Mouse (Mus musculus): ENCODE results near the gene Eme1. TPM values are rescaled to one million over a fixed set of nuclear protein-coding genes. Genes with fewer than 3 reads are reported as not detected.

Gene Eme1
- polyA plus RNA-seq (2015; fragmentation: Nextera tagmentation; extraction: Ambion mirVana) = 4.5 and 4.9 TPM in 2 replicates

DNA sequence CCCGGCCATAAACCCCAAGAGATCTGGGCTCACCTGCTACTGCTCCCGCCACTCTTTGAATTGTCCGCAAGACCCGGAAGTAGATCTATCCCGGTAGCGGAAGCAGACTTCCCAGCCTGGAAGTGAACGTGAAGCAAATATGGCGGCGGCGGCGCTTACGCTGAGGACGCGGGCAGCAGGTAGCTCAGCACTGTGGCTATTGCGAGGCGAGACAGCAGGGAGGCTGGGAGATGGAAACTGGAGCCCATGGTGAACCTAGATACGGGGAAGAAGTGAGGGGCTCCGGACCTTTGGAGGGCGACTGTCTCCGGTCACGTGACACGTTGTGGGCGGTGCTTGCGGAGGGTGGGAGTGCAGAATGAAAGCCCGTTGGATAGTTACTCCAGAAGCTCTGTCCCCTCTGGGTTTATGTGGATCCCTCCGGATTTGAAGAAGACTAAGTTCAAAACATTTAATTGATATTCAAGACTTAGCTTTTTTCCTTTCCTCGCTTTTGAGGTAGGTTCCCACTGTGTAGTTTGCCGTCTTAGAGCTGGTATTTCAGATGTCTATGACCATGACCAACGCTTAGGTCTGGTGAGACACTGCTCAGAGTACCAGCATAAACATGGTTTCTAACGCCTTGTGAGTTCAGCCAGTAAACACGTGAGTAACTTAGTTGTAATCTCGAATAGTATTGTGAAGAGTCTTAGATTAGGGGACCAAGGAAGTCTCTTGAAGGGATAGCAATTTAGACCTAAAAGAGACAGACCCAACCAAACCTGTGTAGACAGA lies at the start of gene Eme1, which contains the start of gene Mrpl27:
Eme1 (minus strand) TSS at position 302 of the 774 bp plus-strand sequence.
Mrpl27 (plus strand) TSS at position 105 of the 774 bp plus-strand sequence.
- DNase-seq = peak; percentile 90
- Histone ChIP-seq H3K27me3 (ENCODE audit: insufficient read depth, low read length) (no peaks in the 10 kb centered on the region), H3K4me1 (ENCODE audit: insufficient read depth) (peaks cover 18% of the 10 kb centered on the region), H3K4me2 (ENCODE audit: low read depth, low read length) (peak within 1 kb of the TSS; percentile 67), H3K27ac (ENCODE audit: low read depth) (peak within 1 kb of the TSS; percentile 84), H3K9ac (replicated peaks) (peak within 1 kb of the TSS; percentile 67), H3K36me3 (replicated peaks; ENCODE audit: insufficient read depth, low read length) (peaks cover 15% of the 10 kb centered on the region), H3K4me3 (ENCODE audit: low read depth, low read length) (peak within 1 kb of the TSS; percentile 65), H3K9me3 (ENCODE audit: low read length) (no peaks in the 10 kb centered on the region)
- peak; percentile 91 for ATAC-seq
- TF ChIP-seq CTCF (IDR thresholded peaks at IDR 0.05; ENCODE audit: low read depth) (no peak), EP300 (IDR thresholded peaks at IDR 0.05; ENCODE audit: low read depth) (peak; percentile 79; the same call in 1 of the 2 replicates)
- 1% methylated on average over 32 of the region's 32 CpGs for WGBS (ENCODE audit: insufficient replicate concordance)

DNA sequence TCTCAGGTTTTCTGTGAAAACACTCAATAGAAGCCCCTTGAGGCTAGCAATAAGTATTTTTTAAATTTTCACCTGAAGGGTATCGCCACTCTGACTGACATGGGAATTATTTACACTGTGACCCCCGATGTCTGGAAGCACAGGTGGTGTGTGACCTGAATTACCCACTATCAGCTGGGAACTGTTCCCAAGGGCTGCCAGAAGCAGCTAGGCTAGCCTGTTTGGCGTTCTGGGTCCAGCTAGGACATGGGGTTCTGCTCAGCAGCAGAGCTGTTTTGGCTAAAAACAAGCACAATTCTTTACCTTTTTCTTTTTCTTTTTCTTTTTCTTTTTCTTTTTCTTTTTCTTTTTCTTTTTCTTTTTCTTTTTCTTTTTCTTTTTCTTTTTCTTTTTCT lies 48.4 kb upstream of the Eme1 start:
- DNase-seq = no peak
- Histone ChIP-seq H3K4me1 (ENCODE audit: insufficient read depth) (no peaks in the 10 kb centered on the region), H3K4me2 (ENCODE audit: low read depth, low read length) (0 out of 2 replicates have a peak overlapping the region, but pooled peaks have one; percentile 1), H3K9ac (replicated peaks) (no peak overlapping the region), H3K27ac (ENCODE audit: low read depth) (no peak overlapping the region), H3K4me3 (ENCODE audit: low read depth, low read length) (no peak overlapping the region), H3K27me3 (ENCODE audit: insufficient read depth, low read length) (no peaks in the 10 kb centered on the region), H3K9me3 (ENCODE audit: low read length) (no peaks in the 10 kb centered on the region), H3K36me3 (replicated peaks; ENCODE audit: insufficient read depth, low read length) (no peaks in the 10 kb centered on the region)
- ATAC-seq = no peak
- 48% methylated on average over 3 of the region's 3 CpGs for WGBS (ENCODE audit: insufficient replicate concordance)
- TF ChIP-seq EP300 (IDR thresholded peaks at IDR 0.05; ENCODE audit: low read depth) (no peak), CTCF (IDR thresholded peaks at IDR 0.05; ENCODE audit: low read depth) (no peak)

DNA sequence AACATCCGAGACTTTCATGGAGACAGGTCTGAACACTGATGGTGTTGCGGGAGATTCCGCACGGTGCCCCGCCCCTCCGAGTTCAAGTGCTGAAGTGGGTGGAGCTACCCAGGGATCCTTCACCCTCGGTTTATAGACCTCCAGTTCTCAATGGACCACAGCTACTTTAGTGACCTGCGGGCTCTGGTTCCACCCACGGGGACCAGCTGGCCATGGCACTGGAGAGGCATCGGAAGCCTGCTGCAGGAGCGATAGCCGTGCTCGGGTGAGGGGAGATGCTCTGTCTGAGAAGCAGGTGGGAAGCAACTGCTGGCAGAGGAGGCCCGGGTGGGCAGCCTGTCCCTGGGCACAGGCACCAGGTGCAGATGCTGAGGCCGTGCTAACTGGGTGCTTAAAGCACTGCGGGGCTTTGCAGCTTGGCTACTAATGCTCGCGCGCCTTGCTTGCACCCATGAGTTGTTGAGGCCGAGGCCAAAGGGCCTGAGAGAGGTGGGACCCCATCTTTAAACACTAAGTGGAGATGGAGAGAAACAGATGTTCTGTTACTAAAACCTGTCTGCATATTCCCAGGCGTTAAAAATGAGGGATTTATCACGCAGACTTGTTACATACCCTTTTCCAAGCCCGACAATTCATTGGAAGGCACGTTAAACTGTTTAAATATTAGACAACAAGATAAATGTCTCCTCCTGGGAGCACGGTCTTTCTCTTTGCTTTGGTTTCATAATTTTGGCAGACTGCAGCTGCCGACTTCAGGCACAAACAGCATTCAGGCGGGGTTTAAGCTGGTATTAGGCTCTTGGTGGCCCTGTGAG lies 47.8 kb upstream of the Eme1 start:
- H3K36me3 ChIP-seq (replicated peaks; ENCODE audit: insufficient read depth, low read length) = no peaks in the 10 kb centered on the region
- DNase-seq (no peak), ATAC-seq (no peak)
- H3K4me1 ChIP-seq (ENCODE audit: insufficient read depth) = no peaks in the 10 kb centered on the region
- no peak overlapping the region for H3K4me3 ChIP-seq (ENCODE audit: low read depth, low read length)
- no peaks in the 10 kb centered on the region for H3K9me3 ChIP-seq (ENCODE audit: low read length)
- no peaks in the 10 kb centered on the region for H3K27me3 ChIP-seq (ENCODE audit: insufficient read depth, low read length)
- no peak overlapping the region for H3K9ac ChIP-seq (replicated peaks)
- TF ChIP-seq EP300 (IDR thresholded peaks at IDR 0.05; ENCODE audit: low read depth) (no peak), CTCF (IDR thresholded peaks at IDR 0.05; ENCODE audit: low read depth) (no peak)
- H3K27ac ChIP-seq (ENCODE audit: low read depth) = no peak overlapping the region
- H3K4me2 ChIP-seq (ENCODE audit: low read depth, low read length) = 0 out of 2 replicates have a peak overlapping the region, but pooled peaks have one; percentile 1
- 63% methylated on average over 27 of the region's 27 CpGs for WGBS (ENCODE audit: insufficient replicate concordance)

DNA sequence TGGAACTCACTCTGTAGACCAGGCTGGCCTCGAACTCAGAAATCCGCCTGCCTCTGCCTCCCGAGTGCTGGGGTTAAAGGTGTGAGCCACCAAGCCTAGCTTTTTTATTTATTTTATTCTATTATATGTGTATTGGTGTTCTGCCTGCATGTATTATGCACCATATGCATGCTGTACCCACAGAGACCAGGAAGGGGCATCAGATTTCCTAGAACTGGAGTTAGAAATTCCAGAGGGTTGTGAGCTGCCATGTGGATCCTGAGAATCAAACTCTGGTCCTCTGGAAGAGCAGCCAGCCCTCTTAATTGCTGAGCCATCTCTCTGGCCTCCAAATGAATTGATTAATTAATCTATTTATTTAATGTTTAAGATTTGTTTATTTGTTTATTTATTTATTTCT lies 45.6 kb upstream of the Eme1 start:
- TF ChIP-seq CTCF (IDR thresholded peaks at IDR 0.05; ENCODE audit: low read depth) = no peak
- TF ChIP-seq EP300 (IDR thresholded peaks at IDR 0.05; ENCODE audit: low read depth) = no peak
- Histone ChIP-seq H3K9ac (replicated peaks) (no peak overlapping the region), H3K27ac (ENCODE audit: low read depth) (no peak overlapping the region), H3K4me1 (ENCODE audit: insufficient read depth) (no peaks in the 10 kb centered on the region), H3K4me2 (ENCODE audit: low read depth, low read length) (no peak overlapping the region), H3K4me3 (ENCODE audit: low read depth, low read length) (no peak overlapping the region), H3K36me3 (replicated peaks; ENCODE audit: insufficient read depth, low read length) (no peaks in the 10 kb centered on the region), H3K27me3 (ENCODE audit: insufficient read depth, low read length) (no peaks in the 10 kb centered on the region), H3K9me3 (ENCODE audit: low read length) (no peaks in the 10 kb centered on the region)
- ATAC-seq = no peak
- DNase-seq = no peak
- WGBS (ENCODE audit: insufficient replicate concordance) = 89% methylated on average over 3 of the region's 3 CpGs

DNA sequence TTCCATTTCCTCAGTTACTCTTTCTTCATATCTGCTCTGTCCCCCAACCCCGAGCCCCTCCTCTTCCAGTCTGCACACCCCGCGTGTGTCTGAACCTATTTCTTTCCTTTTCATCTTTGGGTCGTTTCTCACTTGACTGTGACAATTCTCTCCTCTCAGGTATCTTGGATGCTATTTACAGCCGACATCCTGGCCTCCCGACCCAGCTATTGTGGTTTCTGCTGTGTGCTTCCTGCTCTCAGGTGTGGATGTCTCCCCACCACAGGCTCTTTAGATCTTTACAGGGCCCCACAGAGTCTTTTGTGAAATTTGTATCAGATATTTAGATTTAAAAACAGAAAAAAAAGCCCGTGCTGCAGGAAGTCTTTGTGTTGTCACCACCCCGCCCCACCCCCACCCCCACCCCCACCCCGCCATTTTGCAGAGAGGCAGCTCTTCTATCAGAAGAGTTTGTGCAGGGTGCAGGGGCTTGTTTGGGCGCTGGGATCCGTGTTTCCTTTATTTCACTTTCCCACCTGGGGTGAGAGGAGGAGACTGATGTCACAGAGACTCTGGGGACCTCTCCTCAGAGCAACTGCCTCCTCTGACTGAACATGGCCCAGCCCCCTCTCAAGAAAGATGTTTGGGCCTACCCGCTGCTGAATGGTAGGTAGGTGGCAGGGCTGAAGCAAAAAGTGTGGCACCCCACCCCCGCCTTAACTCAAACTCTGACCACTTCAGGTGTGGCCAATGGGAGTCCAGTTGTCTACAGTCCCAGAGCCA lies 44.1 kb upstream of the Eme1 start:
- H3K9me3 ChIP-seq (ENCODE audit: low read length) = no peaks in the 10 kb centered on the region
- H3K4me2 ChIP-seq (ENCODE audit: low read depth, low read length) = no peak overlapping the region
- DNase-seq = no peak
- no peak overlapping the region for H3K4me3 ChIP-seq (ENCODE audit: low read depth, low read length)
- no peak overlapping the region for H3K27ac ChIP-seq (ENCODE audit: low read depth)
- H3K9ac ChIP-seq (replicated peaks) = no peak overlapping the region
- H3K36me3 ChIP-seq (replicated peaks; ENCODE audit: insufficient read depth, low read length) = no peaks in the 10 kb centered on the region
- no peak for ATAC-seq
- WGBS (ENCODE audit: insufficient replicate concordance) = 47% methylated on average over 13 of the region's 13 CpGs
- no peaks in the 10 kb centered on the region for H3K4me1 ChIP-seq (ENCODE audit: insufficient read depth)
- TF ChIP-seq CTCF (IDR thresholded peaks at IDR 0.05; ENCODE audit: low read depth) (no peak), EP300 (IDR thresholded peaks at IDR 0.05; ENCODE audit: low read depth) (no peak)
- no peaks in the 10 kb centered on the region for H3K27me3 ChIP-seq (ENCODE audit: insufficient read depth, low read length)

Data from liver, postnatal 0 days (tissue).